Mouse (Mus musculus) limb, embryonic 15.5 days (tissue): ENCODE data around the gene Pan3. TPM values are rescaled to one million over a fixed set of nuclear protein-coding genes. Genes with fewer than 3 reads are reported as not detected.

ENCODE experiments used
- ATAC-seq: fragments of 200-750 bp; cut with Nextera tagmentation; 2 replicates; pipeline ENCODE4 v1.8.0; 2017; ENCODE audit warnings: low read depth, moderate TSS enrichment; ENCODE audit not compliant: insufficient number of reproducible peaks, low FRiP score, low TSS enrichment
- H3K27ac ChIP-seq: fragments of 300-500 bp; sonication (generic); 2 replicates; pipeline ENCODE4 v1.5.1; 2015; ENCODE audit warnings: moderate library complexity, mild to moderate bottlenecking, inconsistent platforms
- H3K27me3 ChIP-seq: fragments of 300-500 bp; sonication (generic); 2 replicates; pipeline ENCODE4 v1.6.1; 2015; ENCODE audit warnings: inconsistent platforms
- H3K36me3 ChIP-seq: fragments of 300-500 bp; sonication (generic); 2 replicates; pipeline ENCODE4 v1.6.1; 2015; ENCODE audit warnings: inconsistent platforms
- H3K4me1 ChIP-seq: fragments of 300-500 bp; sonication (generic); 2 replicates; pipeline ENCODE4 v1.6.1; 2015; ENCODE audit warnings: inconsistent platforms
- H3K4me2 ChIP-seq: fragments of 300-500 bp; sonication (generic); 2 replicates; pipeline ENCODE4 v1.6.1; 2015; ENCODE audit warnings: mild to moderate bottlenecking, inconsistent platforms
- H3K4me3 ChIP-seq: fragments of 300-500 bp; sonication (generic); 2 replicates; pipeline ENCODE4 v1.5.1; 2015; ENCODE audit warnings: mild to moderate bottlenecking, inconsistent platforms
- H3K9ac ChIP-seq: fragments of 300-500 bp; sonication (generic); 2 replicates; pipeline ENCODE4 v1.6.1; 2015; ENCODE audit warnings: inconsistent platforms
- H3K9me3 ChIP-seq: fragments of 300-500 bp; sonication (generic); 2 replicates; pipeline ENCODE4 v1.6.1; 2016; ENCODE audit warnings: inconsistent platforms
- WGBS: fragments of 180-500 bp; shearing (Covaris S2); methylation state at CpG from one replicate; pipeline ENCODE4 v1.1.7; 2015; 5-methylcytosine and 5-hydroxymethylcytosine counted together
- polyA plus RNA-seq: library from polyadenylated mRNA; unstranded; fragments of >200 nt; fragmentation: Nextera tagmentation; extraction: Ambion mirVana; gene quantifications from 2 replicates; pipeline ENCODE4 v1.2.1, GENCODE M21; 2015

The Pan3 gene
- polyA plus RNA-seq, 1 experiment from 2014 or later, result 70.8 TPM

GRCm38 (mm10) chr5:147459821-147460567, 30.0 kb downstream of the Pan3 start:
- Histone ChIP-seq H3K27me3 (no peaks in the 10 kb centered on the region), H3K27ac (no peak overlapping the region), H3K36me3 (peaks cover 8% of the 10 kb centered on the region), H3K9me3 (no peaks in the 10 kb centered on the region), H3K4me2 (no peak overlapping the region), H3K4me1 (no peaks in the 10 kb centered on the region), H3K4me3 (no peak overlapping the region), H3K9ac (no peak overlapping the region)
- ATAC-seq, result no peak
- WGBS, result 63% methylated on average over 4 of the region's 4 CpGs

- 78% methylated on average over 3 of the region's 3 CpGs for whole genome bisulfite sequencing
- ATAC-seq, result no peak
- no peak overlapping the region for H3K4me3 ChIP-seq
Observed at GRCm38 (mm10) chr5:147463251-147463650, 33.3 kb downstream of the Pan3 start.

DNA sequence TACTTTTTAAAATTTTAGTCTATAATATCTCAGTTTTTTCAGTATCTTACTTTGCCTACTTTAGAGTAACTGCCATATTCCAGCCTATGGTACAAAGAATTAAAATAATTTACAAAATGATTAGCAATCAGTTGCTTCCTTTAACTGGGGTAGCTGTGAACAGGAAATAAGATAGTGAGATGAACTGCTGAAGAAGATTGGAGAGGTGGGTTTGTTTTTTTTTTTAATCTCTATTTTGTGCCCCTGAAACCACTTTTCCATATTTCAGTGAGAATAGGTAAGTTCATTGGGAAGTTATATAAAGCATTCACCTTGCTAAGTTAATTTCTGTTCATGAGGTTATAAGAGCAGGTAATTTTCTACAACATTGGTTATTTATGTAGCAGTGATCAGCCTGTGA, 36.4 kb downstream of the Pan3 start:
- Histone ChIP-seq H3K36me3 (peaks cover 10% of the 10 kb centered on the region), H3K4me2 (no peak overlapping the region), H3K27me3 (no peaks in the 10 kb centered on the region), H3K4me1 (no peaks in the 10 kb centered on the region), H3K27ac (no peak overlapping the region), H3K9ac (no peak overlapping the region), H3K9me3 (no peaks in the 10 kb centered on the region), H3K4me3 (no peak overlapping the region)
- no peak for ATAC-seq

More at GRCm38 (mm10) chr5:147463251-147463650, 33.3 kb downstream of the Pan3 start:
- Histone ChIP-seq H3K27me3 (no peaks in the 10 kb centered on the region), H3K36me3 (peaks cover 10% of the 10 kb centered on the region), H3K27ac (no peak overlapping the region), H3K9ac (no peak overlapping the region), H3K4me2 (no peak overlapping the region), H3K9me3 (no peaks in the 10 kb centered on the region), H3K4me1 (no peaks in the 10 kb centered on the region)

- Histone ChIP-seq H3K9ac (no peak overlapping the region), H3K27me3 (no peaks in the 10 kb centered on the region), H3K9me3 (no peaks in the 10 kb centered on the region), H3K4me3 (no peak overlapping the region), H3K36me3 (peaks cover 10% of the 10 kb centered on the region), H3K4me2 (no peak overlapping the region), H3K4me1 (no peaks in the 10 kb centered on the region), H3K27ac (no peak overlapping the region)
- ATAC-seq, result no peak
- WGBS, result 92% methylated on average over 5 of the region's 5 CpGs
Observed at GRCm38 (mm10) chr5:147471163-147471562, 41.2 kb downstream of the Pan3 start.

- Histone ChIP-seq H3K9ac (no peak overlapping the region), H3K27me3 (no peaks in the 10 kb centered on the region), H3K36me3 (no peaks in the 10 kb centered on the region), H3K9me3 (no peaks in the 10 kb centered on the region), H3K4me2 (no peak overlapping the region), H3K4me3 (no peak overlapping the region), H3K27ac (no peak overlapping the region), H3K4me1 (no peaks in the 10 kb centered on the region)
- WGBS, result 72% methylated on average over 6 of the region's 6 CpGs
- ATAC-seq, result no peak
Observed at GRCm38 (mm10) chr5:147473071-147473470, 43.1 kb downstream of the Pan3 start.

DNA sequence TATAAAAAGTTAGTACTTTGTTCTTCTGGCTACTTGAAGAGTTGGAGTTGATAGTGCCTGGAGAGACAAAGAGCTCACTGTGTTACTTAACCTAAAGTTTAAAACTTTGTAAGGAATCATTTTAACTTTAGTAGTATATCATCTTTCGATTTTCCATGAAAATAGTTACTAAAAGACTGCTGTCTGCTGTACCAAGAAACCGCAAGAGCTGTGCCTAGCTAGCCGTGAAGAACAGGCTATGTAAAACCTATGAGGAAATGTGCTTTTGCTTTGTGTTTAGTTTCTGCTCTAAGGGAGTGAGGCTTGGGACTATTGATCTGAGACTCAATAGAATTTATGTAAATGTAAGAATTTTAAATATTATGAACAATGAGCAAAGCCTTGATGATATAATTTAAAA, 43.9 kb downstream of the Pan3 start:
- ATAC-seq, result no peak
- no peaks in the 10 kb centered on the region for H3K36me3 ChIP-seq
- no peak overlapping the region for H3K9ac ChIP-seq
- H3K27me3 ChIP-seq, result no peaks in the 10 kb centered on the region
- no peak overlapping the region for H3K27ac ChIP-seq
- H3K4me3 ChIP-seq, result no peak overlapping the region
- WGBS, result 84% methylated on average over 3 of the region's 3 CpGs
- no peaks in the 10 kb centered on the region for H3K9me3 ChIP-seq
- no peaks in the 10 kb centered on the region for H3K4me1 ChIP-seq
- H3K4me2 ChIP-seq, result no peak overlapping the region

GRCm38 (mm10) chr5:147476109-147476508, 46.1 kb downstream of the Pan3 start:
- 89% methylated on average over 5 of the region's 5 CpGs for WGBS
- H3K4me3 ChIP-seq, result no peak overlapping the region

GRCm38 (mm10) chr5:147477106-147477505, 47.1 kb downstream of the Pan3 start:
- no peaks in the 10 kb centered on the region for H3K9me3 ChIP-seq
- no peak for ATAC-seq
- WGBS, result 97% methylated on average over 9 of the region's 9 CpGs

More at GRCm38 (mm10) chr5:147476109-147476508, 46.1 kb downstream of the Pan3 start:
- Histone ChIP-seq H3K4me1 (0 out of 2 replicates have a peak, but pooled peaks cover 2% of the 10 kb centered on the region), H3K27ac (no peak overlapping the region), H3K9me3 (no peaks in the 10 kb centered on the region), H3K36me3 (no peaks in the 10 kb centered on the region), H3K9ac (no peak overlapping the region), H3K27me3 (no peaks in the 10 kb centered on the region), H3K4me2 (no peak overlapping the region)
- no peak for ATAC-seq

DNA sequence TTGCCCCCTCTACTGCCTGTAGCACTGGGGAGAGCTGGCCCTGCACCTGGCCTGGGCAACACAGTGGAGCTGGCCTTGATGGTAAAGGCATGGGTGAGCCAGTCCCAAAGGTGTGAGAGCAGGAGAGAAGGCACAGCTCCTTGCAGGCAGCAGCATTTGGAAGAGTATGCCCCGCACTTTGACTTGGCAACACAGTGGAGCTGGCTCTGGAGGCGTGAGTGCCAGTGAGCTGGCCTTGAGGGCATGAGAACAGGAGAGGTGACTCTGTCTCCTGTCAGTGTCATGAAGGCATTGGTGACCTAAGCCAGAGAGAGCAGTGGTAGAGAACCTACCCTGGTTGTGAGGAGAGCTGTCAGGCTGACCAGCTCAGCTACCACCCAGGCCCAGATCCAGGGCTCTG, 49.4 kb downstream of the Pan3 start:
- no peak for ATAC-seq
- 95% methylated on average over 2 of the region's 2 CpGs for WGBS

More at GRCm38 (mm10) chr5:147477106-147477505, 47.1 kb downstream of the Pan3 start:
- no peak overlapping the region for H3K4me3 ChIP-seq
- no peak overlapping the region for H3K4me2 ChIP-seq
- H3K27me3 ChIP-seq, result no peaks in the 10 kb centered on the region
- H3K4me1 ChIP-seq, result 0 out of 2 replicates have a peak, but pooled peaks cover 2% of the 10 kb centered on the region
- H3K27ac ChIP-seq, result no peak overlapping the region
- H3K36me3 ChIP-seq, result no peaks in the 10 kb centered on the region
- no peak overlapping the region for H3K9ac ChIP-seq

DNA sequence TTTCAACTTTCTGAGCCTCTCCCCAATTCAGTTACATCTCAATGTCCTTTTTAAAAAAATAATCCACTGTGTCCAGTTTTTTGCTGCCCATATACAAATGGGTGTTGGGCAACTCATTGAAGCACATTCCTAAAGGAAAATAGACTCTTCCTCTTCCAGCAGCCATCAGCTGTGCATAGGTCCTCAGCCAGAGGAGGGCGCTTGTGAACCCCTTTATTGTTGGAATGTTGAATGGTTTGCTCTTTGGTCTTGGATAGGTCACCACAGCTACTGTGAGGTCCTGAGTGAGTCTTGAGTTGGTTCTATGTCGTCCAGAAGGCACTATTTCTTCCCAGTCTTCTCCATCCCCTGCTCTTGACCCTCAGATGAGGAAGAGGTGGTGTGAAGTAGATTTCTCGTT, 54.2 kb downstream of the Pan3 start:
- no peak for ATAC-seq
- no peak overlapping the region for H3K27ac ChIP-seq
- H3K4me1 ChIP-seq, result 0 out of 2 replicates have a peak, but pooled peaks cover 2% of the 10 kb centered on the region
- H3K9ac ChIP-seq, result no peak overlapping the region
- no peak overlapping the region for H3K4me2 ChIP-seq
- no peaks in the 10 kb centered on the region for H3K27me3 ChIP-seq
- H3K4me3 ChIP-seq, result no peak overlapping the region
- H3K36me3 ChIP-seq, result no peaks in the 10 kb centered on the region
- no peaks in the 10 kb centered on the region for H3K9me3 ChIP-seq
- WGBS, result 69% methylated on average over 3 of the region's 3 CpGs

More for the DNA sequence above, 49.4 kb downstream of the Pan3 start:
- no peaks in the 10 kb centered on the region for H3K36me3 ChIP-seq
- H3K27ac ChIP-seq, result no peak overlapping the region
- no peak overlapping the region for H3K4me2 ChIP-seq
- no peaks in the 10 kb centered on the region for H3K9me3 ChIP-seq
- H3K4me1 ChIP-seq, result 0 out of 2 replicates have a peak, but pooled peaks cover 2% of the 10 kb centered on the region
- H3K9ac ChIP-seq, result no peak overlapping the region
- H3K27me3 ChIP-seq, result no peaks in the 10 kb centered on the region
- no peak overlapping the region for H3K4me3 ChIP-seq

DNA sequence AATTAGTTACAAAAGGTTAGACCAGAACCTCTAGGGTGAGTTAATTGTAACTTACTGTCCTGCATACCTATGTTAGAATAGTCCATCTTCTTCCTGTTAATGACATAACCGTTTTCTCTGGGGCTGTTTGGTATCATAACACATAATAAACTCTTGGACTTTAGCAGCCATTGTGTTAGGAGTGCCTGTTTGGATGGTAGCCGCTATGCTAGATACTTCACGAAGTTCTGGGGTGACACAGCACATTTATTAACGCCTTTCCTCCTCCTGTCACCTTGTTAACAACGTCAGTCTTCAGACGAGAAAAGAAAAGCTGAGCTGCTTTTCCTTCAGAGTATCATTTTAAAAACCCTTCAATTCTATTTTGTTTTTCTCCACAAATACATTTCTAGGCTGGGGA, 59.3 kb downstream of the Pan3 start:
- Histone ChIP-seq H3K36me3 (0 out of 2 replicates have a peak, but pooled peaks cover under 1% of the 10 kb centered on the region), H3K4me3 (no peak overlapping the region), H3K4me1 (no peaks in the 10 kb centered on the region), H3K27me3 (no peaks in the 10 kb centered on the region), H3K27ac (no peak overlapping the region), H3K4me2 (no peak overlapping the region), H3K9me3 (no peaks in the 10 kb centered on the region), H3K9ac (no peak overlapping the region)
- no peak for ATAC-seq
- WGBS, result 53% methylated on average over 6 of the region's 6 CpGs

GRCm38 (mm10) chr5:147490907-147491306, 60.9 kb downstream of the Pan3 start:
- 0 out of 2 replicates have a peak, but pooled peaks cover 3% of the 10 kb centered on the region for H3K36me3 ChIP-seq
- H3K27ac ChIP-seq, result no peak overlapping the region
- ATAC-seq, result no peak
- 84% methylated on average over 5 of the region's 5 CpGs for WGBS
- H3K9me3 ChIP-seq, result no peaks in the 10 kb centered on the region
- H3K4me2 ChIP-seq, result no peak overlapping the region
- no peaks in the 10 kb centered on the region for H3K27me3 ChIP-seq
- no peaks in the 10 kb centered on the region for H3K4me1 ChIP-seq
- no peak overlapping the region for H3K4me3 ChIP-seq
- no peak overlapping the region for H3K9ac ChIP-seq
